Mouse (Mus musculus) limb, embryonic 14.5 days (tissue): Measurements from ENCODE around the gene Oxsr1. TPM values are rescaled to one million over a fixed set of nuclear protein-coding genes. Genes with fewer than 3 reads are reported as not detected.

ENCODE experiments used
- ATAC-seq: fragments of 200-750 bp; cut with Nextera tagmentation; 2 replicates; pipeline ENCODE4 v1.8.0; 2017; ENCODE audit warnings: low read depth, moderate number of reproducible peaks, moderate TSS enrichment; ENCODE audit not compliant: low FRiP score
- DNase-seq: peaks from one replicate; pipeline ENCODE4 v3.0.0-alpha.2; 2015; ENCODE audit warnings: low spot score
- H3K27ac ChIP-seq: fragments of 300-500 bp; sonication (generic); replicated peaks from 2 replicates; pipeline ENCODE4 v1.5.1; 2014; ENCODE audit warnings: low read depth, mild to moderate bottlenecking, low read length, moderate library complexity, mixed read lengths
- H3K27me3 ChIP-seq: fragments of 300-500 bp; sonication (generic); 2 replicates; pipeline ENCODE4 v1.6.1; 2014; ENCODE audit warnings: low read length, mixed read lengths; ENCODE audit not compliant: control insufficient read depth, insufficient read depth
- H3K36me3 ChIP-seq: fragments of 300-500 bp; sonication (generic); 2 replicates; pipeline ENCODE4 v1.6.1; 2014; ENCODE audit warnings: mild to moderate bottlenecking, low read length, moderate library complexity, mixed read lengths; ENCODE audit not compliant: control insufficient read depth, insufficient read depth
- H3K4me1 ChIP-seq: fragments of 300-500 bp; sonication (generic); 2 replicates; pipeline ENCODE4 v1.6.1; 2014; ENCODE audit warnings: antibody characterized with exemption, low read length, mixed read lengths; ENCODE audit not compliant: control insufficient read depth, insufficient read depth
- H3K4me2 ChIP-seq: fragments of 300-500 bp; sonication (generic); replicated peaks from 2 replicates; pipeline ENCODE4 v1.6.1; 2014; ENCODE audit warnings: low read depth, mild to moderate bottlenecking, low read length, moderate library complexity; ENCODE audit not compliant: severe bottlenecking
- H3K4me3 ChIP-seq: fragments of 300-500 bp; sonication (generic); replicated peaks from 2 replicates; pipeline ENCODE4 v1.5.1; 2014; ENCODE audit warnings: low read length
- H3K9ac ChIP-seq: fragments of 300-500 bp; sonication (generic); 2 replicates; pipeline ENCODE4 v1.6.1; 2014; ENCODE audit warnings: mild to moderate bottlenecking, low read depth, low read length, moderate library complexity; ENCODE audit not compliant: severe bottlenecking
- H3K9me3 ChIP-seq: fragments of 300-500 bp; sonication (generic); 2 replicates; pipeline ENCODE4 v1.6.1; 2016; ENCODE audit warnings: low read length; ENCODE audit not compliant: control insufficient read depth
- POLR2A ChIP-seq: fragments of 200-500 bp; IDR thresholded peaks from 2 replicates; pipeline ENCODE4 v1.8.0; 2012; ENCODE audit warnings: inconsistent platforms, mild to moderate bottlenecking, moderate library complexity, borderline replicate concordance; ENCODE audit not compliant: insufficient read depth, insufficient read length; ENCODE audit errors: extremely low read depth
- WGBS: fragments of 180-500 bp; shearing (Covaris S2); extraction: QIAGEN DNeasy Blood & Tissue Kit; methylation state at CpG from one replicate; pipeline ENCODE4 v1.1.7; 2014; 5-methylcytosine and 5-hydroxymethylcytosine counted together
- polyA plus RNA-seq, 2 experiments: library from polyadenylated mRNA; depleted of rRNA in 1 of 2; stranded (reverse) in 1 of 2; unstranded in 1 of 2; fragments of >200 nt; fragmentation: Nextera tagmentation in 1 of 2; extraction: Ambion mirVana in 1 of 2; gene quantifications; 2 replicates each; pipeline versions ENCODE4 v1.2.1 to v1.2.3; 2012 to 2014

Gene Oxsr1
- polyA plus RNA-seq, 2 experiments: 16.0 to 35.4 TPM

DNA sequence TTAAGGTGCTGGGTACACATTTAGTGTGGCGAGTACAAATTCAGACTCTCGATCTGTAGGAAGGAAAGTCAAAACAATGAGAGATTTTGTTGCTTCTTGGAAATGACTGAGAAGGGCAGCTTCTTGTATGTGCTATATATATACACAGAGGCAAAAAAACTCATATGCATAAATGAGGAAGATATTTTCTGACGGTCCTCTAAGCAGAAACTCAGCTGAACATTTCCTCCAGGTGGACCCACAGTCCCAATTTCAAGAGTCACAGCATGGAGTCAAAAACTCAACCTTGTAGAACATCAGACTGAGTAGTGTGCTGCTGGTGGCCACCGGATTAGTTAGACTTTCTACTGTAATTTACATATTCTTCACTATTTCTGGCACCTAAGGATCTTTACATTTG lies 59.2 kb downstream of the Oxsr1 start:
- no peak overlapping the region for H3K27ac ChIP-seq
- ATAC-seq (no peak), DNase-seq (no peak)
- peaks cover 49% of the 10 kb centered on the region for H3K36me3 ChIP-seq
- no peaks in the 10 kb centered on the region for H3K27me3 ChIP-seq
- H3K4me3 ChIP-seq: no peak overlapping the region
- no peak for TF ChIP-seq POLR2A
- no peaks in the 10 kb centered on the region for H3K9me3 ChIP-seq
- no peak overlapping the region for H3K4me2 ChIP-seq
- WGBS: 88% methylated on average over 4 of the region's 4 CpGs
- H3K9ac ChIP-seq: no peak overlapping the region
- H3K4me1 ChIP-seq: no peaks in the 10 kb centered on the region

DNA sequence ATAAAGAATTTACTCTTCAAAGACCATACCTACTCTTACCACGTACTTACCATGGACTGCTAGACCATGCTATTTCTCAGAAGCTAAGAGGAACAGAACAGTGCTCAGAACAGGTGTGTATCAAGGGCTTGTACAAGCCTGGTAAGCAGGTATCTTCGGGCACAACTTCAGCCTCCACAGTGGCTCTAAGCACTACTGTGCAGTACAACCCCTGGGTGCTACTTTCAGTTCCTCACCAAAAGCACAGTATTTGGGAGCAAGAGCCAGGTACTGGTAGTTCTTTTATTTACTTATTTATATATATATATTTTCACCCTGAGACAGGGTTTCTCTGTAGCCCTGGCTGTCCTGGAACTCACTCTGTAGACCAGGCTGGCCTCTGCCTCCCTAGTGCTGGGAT lies 61.4 kb downstream of the Oxsr1 start:
- no peaks in the 10 kb centered on the region for H3K4me1 ChIP-seq
- ATAC-seq: no peak
- no peak overlapping the region for H3K27ac ChIP-seq
- H3K9ac ChIP-seq: no peak overlapping the region
- peaks cover 58% of the 10 kb centered on the region for H3K36me3 ChIP-seq
- H3K4me2 ChIP-seq: no peak overlapping the region
- H3K27me3 ChIP-seq: no peaks in the 10 kb centered on the region
- TF ChIP-seq POLR2A: no peak
- 78% methylated on average over 2 of the region's 2 CpGs for WGBS
- H3K4me3 ChIP-seq: no peak overlapping the region
- no peak for DNase-seq
- H3K9me3 ChIP-seq: no peaks in the 10 kb centered on the region

GRCm38 (mm10) chr9:119258785-119259184 lies 63.4 kb downstream of the Oxsr1 start:
- Histone ChIP-seq H3K36me3 (peaks cover 54% of the 10 kb centered on the region), H3K27ac (no peak overlapping the region), H3K9me3 (no peaks in the 10 kb centered on the region), H3K4me1 (no peaks in the 10 kb centered on the region), H3K4me2 (no peak overlapping the region), H3K27me3 (no peaks in the 10 kb centered on the region), H3K9ac (no peak overlapping the region), H3K4me3 (no peak overlapping the region)
- no peak for ATAC-seq
- 90% methylated on average over 2 of the region's 2 CpGs for whole genome bisulfite sequencing
- DNase-seq: no peak
- no peak for TF ChIP-seq POLR2A

- no peak for TF ChIP-seq POLR2A
- H3K9ac ChIP-seq: no peak overlapping the region
- no peak overlapping the region for H3K4me2 ChIP-seq
- no peak overlapping the region for H3K27ac ChIP-seq
- DNase-seq (no peak), ATAC-seq (no peak)
- no peaks in the 10 kb centered on the region for H3K9me3 ChIP-seq
- whole genome bisulfite sequencing: 89% methylated on average over 5 of the region's 5 CpGs
- no peak overlapping the region for H3K4me3 ChIP-seq
- no peaks in the 10 kb centered on the region for H3K4me1 ChIP-seq
- peaks cover 51% of the 10 kb centered on the region for H3K36me3 ChIP-seq
- H3K27me3 ChIP-seq: no peaks in the 10 kb centered on the region
Measured at GRCm38 (mm10) chr9:119258128-119258527, 64.1 kb downstream of the Oxsr1 start.

DNA sequence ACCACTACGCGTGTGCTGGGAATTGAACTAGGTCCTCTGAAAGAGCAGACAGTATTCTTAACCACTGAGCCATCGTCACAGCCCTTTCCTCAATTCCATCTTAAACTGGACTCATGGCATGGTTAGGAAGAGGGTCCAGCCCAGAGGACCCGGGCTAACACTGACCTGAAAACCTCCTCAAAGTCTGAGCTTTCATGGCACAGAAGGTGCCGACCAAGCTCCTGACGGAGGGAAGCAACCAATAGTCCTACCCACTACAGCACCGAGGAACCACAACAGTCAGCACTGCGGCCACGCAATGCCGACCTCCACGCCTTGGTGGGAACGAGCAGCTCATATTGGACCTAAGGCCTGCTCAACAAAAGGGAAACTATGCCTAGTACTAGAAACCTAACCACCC lies 66.1 kb downstream of the Oxsr1 start:
- ATAC-seq: no peak
- Histone ChIP-seq H3K9me3 (no peaks in the 10 kb centered on the region), H3K4me3 (no peak overlapping the region), H3K27me3 (no peaks in the 10 kb centered on the region), H3K36me3 (peaks cover 44% of the 10 kb centered on the region), H3K4me2 (no peak overlapping the region), H3K9ac (no peak overlapping the region), H3K27ac (no peak overlapping the region), H3K4me1 (no peaks in the 10 kb centered on the region)
- TF ChIP-seq POLR2A: no peak
- no peak for DNase-seq
- 96% methylated on average over 12 of the region's 12 CpGs for WGBS

GRCm38 (mm10) chr9:119255096-119255495 lies 67.1 kb downstream of the Oxsr1 start:
- no peak overlapping the region for H3K27ac ChIP-seq
- DNase-seq (no peak), ATAC-seq (no peak)
- no peak overlapping the region for H3K4me2 ChIP-seq
- no peak overlapping the region for H3K4me3 ChIP-seq
- no peaks in the 10 kb centered on the region for H3K27me3 ChIP-seq
- 98% methylated on average over 1 of the region's 1 CpGs for WGBS
- no peak for TF ChIP-seq POLR2A
- H3K36me3 ChIP-seq: peaks cover 45% of the 10 kb centered on the region
- H3K9me3 ChIP-seq: no peaks in the 10 kb centered on the region
- H3K4me1 ChIP-seq: no peaks in the 10 kb centered on the region
- H3K9ac ChIP-seq: no peak overlapping the region
